ENCODE assay signal across 8 mouse cellular contexts in genomic region chr4:43442044-43442443, GRCm38 (mm10). TPM values are rescaled to one million over a fixed set of nuclear protein-coding genes. Genes with fewer than 3 reads are reported as not detected.
A peak's percentile ranks its signal among the peaks of the same experiment; 100 is the strongest.
DNase-seq lines count a peak whose midpoint lies in the region; ATAC-seq and TF ChIP-seq lines count a peak whose summit lies in the region.

No protein-coding gene starts in this region.

- TF ChIP-seq POLR2A in olfactory bulb, adult 2 months (IDR thresholded peaks at IDR 0.05; ENCODE audit: insufficient read depth, low read depth, low read length): peak; percentile 88
- peak; percentile 91; the same call in 1 of the 2 replicates for TF ChIP-seq POLR2A in thymus, adult 2 months (IDR thresholded peaks at IDR 0.05; ENCODE audit: control insufficient read depth, extremely low read depth, insufficient read depth, low read length, poor library complexity)

- peak; percentile 56 for TF ChIP-seq CTCF in G1E (IDR thresholded peaks at IDR 0.05; ENCODE audit: low read depth, low read length)
- TF ChIP-seq CTCF in layer of hippocampus, adult 2 months (conservative IDR thresholded peaks at IDR 0.05): peak; percentile 90
- peak; percentile 97 for TF ChIP-seq CTCF in lung, embryonic 14.5 days (IDR thresholded peaks at IDR 0.05; ENCODE audit: low read depth)
- TF ChIP-seq CTCF in olfactory bulb, adult 2 months (IDR thresholded peaks at IDR 0.05; ENCODE audit: insufficient read depth, low read depth, low read length): peak; percentile 92
- peak; percentile 93 for TF ChIP-seq CTCF in thymus, adult 2 months (IDR thresholded peaks at IDR 0.05; ENCODE audit: borderline replicate concordance, control insufficient read depth, extremely low read depth, insufficient read depth, low read length, poor library complexity)

- peak overlapping the region; percentile 83 for H3K4me3 ChIP-seq in G1E (ENCODE audit: low read depth, low read length)
- H3K4me3 ChIP-seq in forebrain, embryonic 16.5 days (replicated peaks; ENCODE audit: low read length): peak overlapping the region; percentile 90
- H3K4me3 ChIP-seq in layer of hippocampus, adult 2 months: peak overlapping the region; percentile 81
- peak overlapping the region; percentile 92 for H3K4me3 ChIP-seq in lung, embryonic 14.5 days (ENCODE audit: low read depth, low read length)
- peak overlapping the region; percentile 79 for H3K4me3 ChIP-seq in olfactory bulb, adult 2 months (ENCODE audit: insufficient read depth, low read depth, low read length)
- peak overlapping the region; percentile 57 for H3K4me3 ChIP-seq in thymus, adult 2 months (ENCODE audit: control insufficient read depth, insufficient read depth, low read length)

- DNase-seq in G1E (ENCODE audit: low spot score): peak; percentile 97
- DNase-seq in cerebellum, adult 18-20 months: peak; percentile 99 to 100
- peak; percentile 99 for DNase-seq in heart, postnatal 36 days
- DNase-seq in layer of hippocampus, adult 2 months (ENCODE audit: low spot score in 2 of 2): peak; percentile 99 to 100
- DNase-seq in lung, embryonic 14.5 days: peak; percentile 100
- DNase-seq in thymus, adult 2 months: peak; percentile 99

- peaks cover 27% of the 10 kb centered on the region for H3K36me3 ChIP-seq in G1E (replicated peaks)
- peaks cover 7% of the 10 kb centered on the region; the same call in 1 of the 2 replicates for H3K36me3 ChIP-seq in forebrain, embryonic 16.5 days (ENCODE audit: control insufficient read depth, insufficient read depth)
- peaks cover 23% of the 10 kb centered on the region for H3K36me3 ChIP-seq in lung, embryonic 14.5 days (ENCODE audit: insufficient read depth)
- no peaks in the 10 kb centered on the region for H3K36me3 ChIP-seq in thymus, adult 2 months (ENCODE audit: control insufficient read depth, insufficient read depth, low read length)

- intact Hi-C loops in heart, postnatal 36 days (cut with DNase I): loop anchor here (1.0 to 5.0 kb wide), 5 partner anchors 36 to 269 kb away; partner anchors contain the start of genes Creb3, Olfr71 and Tln1

- WGBS in forebrain, embryonic 16.5 days: 0% methylated on average over 33 of the region's 33 CpGs
- under 1% methylated on average over 33 of the region's 33 CpGs for whole genome bisulfite sequencing in lung, embryonic 14.5 days
- under 1% methylated on average over 33 of the region's 33 CpGs for WGBS in olfactory bulb, adult 2 months
- under 1% methylated on average over 33 of the region's 33 CpGs for WGBS in thymus, adult 2 months

- peaks cover 9% of the 10 kb centered on the region for H3K27me3 ChIP-seq in G1E (ENCODE audit: insufficient read depth, low read length)
- H3K27me3 ChIP-seq in forebrain, embryonic 16.5 days (replicated peaks; ENCODE audit: control insufficient read depth, insufficient read depth, low read length): no peaks in the 10 kb centered on the region
- no peaks in the 10 kb centered on the region for H3K27me3 ChIP-seq in lung, embryonic 14.5 days (ENCODE audit: insufficient read depth, low read length)
- no peaks in the 10 kb centered on the region for H3K27me3 ChIP-seq in thymus, adult 2 months (ENCODE audit: control insufficient read depth, insufficient read depth, low read length)

- H3K4me2 ChIP-seq in forebrain, embryonic 16.5 days (ENCODE audit: low read length): peak overlapping the region; percentile 93
- peak overlapping the region; percentile 97 for H3K4me2 ChIP-seq in lung, embryonic 14.5 days

- peak; percentile 96 for ATAC-seq in G1E (ENCODE audit: extremely low read depth, insufficient number of reproducible peaks, low FRiP score, poor library complexity, severe bottlenecking)
- peak; percentile 95 for ATAC-seq in forebrain, embryonic 16.5 days
- peak; percentile 93 for ATAC-seq in lung, embryonic 14.5 days (ENCODE audit: insufficient read depth)

- H3K9ac ChIP-seq in forebrain, embryonic 16.5 days (replicated peaks; ENCODE audit: low read depth, low read length): peak overlapping the region; percentile 95
- peak overlapping the region; percentile 95 for H3K9ac ChIP-seq in lung, embryonic 14.5 days

- no peaks in the 10 kb centered on the region for H3K9me3 ChIP-seq in G1E (replicated peaks)
- no peaks in the 10 kb centered on the region for H3K9me3 ChIP-seq in forebrain, embryonic 16.5 days (ENCODE audit: control insufficient read depth, low read length)
- no peaks in the 10 kb centered on the region for H3K9me3 ChIP-seq in lung, embryonic 14.5 days (ENCODE audit: low read depth, low read length)

- H3K27ac ChIP-seq in forebrain, embryonic 16.5 days (ENCODE audit: low read length): peak overlapping the region; percentile 95
- H3K27ac ChIP-seq in layer of hippocampus, adult 2 months: peak overlapping the region; percentile 91
- H3K27ac ChIP-seq in lung, embryonic 14.5 days (ENCODE audit: low read depth): peak overlapping the region; percentile 93
- peak overlapping the region; percentile 96 for H3K27ac ChIP-seq in olfactory bulb, adult 2 months (ENCODE audit: insufficient read depth, low read depth, low read length)
- peak overlapping the region; percentile 68 for H3K27ac ChIP-seq in thymus, adult 2 months (ENCODE audit: control insufficient read depth, insufficient read depth, low read length)

- peaks cover 26% of the 10 kb centered on the region for H3K4me1 ChIP-seq in G1E (ENCODE audit: insufficient read depth, low read depth, low read length)
- peaks cover 14% of the 10 kb centered on the region for H3K4me1 ChIP-seq in forebrain, embryonic 16.5 days (replicated peaks; ENCODE audit: control insufficient read depth, insufficient read depth, low read length)
- H3K4me1 ChIP-seq in lung, embryonic 14.5 days (ENCODE audit: insufficient read depth): peaks cover 8% of the 10 kb centered on the region
- H3K4me1 ChIP-seq in olfactory bulb, adult 2 months (ENCODE audit: control insufficient read depth, insufficient read depth, low read length): peaks cover 18% of the 10 kb centered on the region
- peaks cover 7% of the 10 kb centered on the region; the same call in 1 of the 2 replicates for H3K4me1 ChIP-seq in thymus, adult 2 months (replicated peaks; ENCODE audit: control insufficient read depth, insufficient read depth, low read length)

RNA-seq across cellular contexts. Expression of gene Tesk1, which starts 0.3 kb away (rescaled TPM):
- total RNA-seq in G1E (2014; fragmentation: Nextera tagmentation) (23.5 and 26.3 TPM in 2 replicates), G1E (2017) (8.7 and 10.6 TPM in 2 replicates)
- polyA plus RNA-seq in G1E (2012): 55.8 and 64.0 TPM in 2 replicates
- polyA plus RNA-seq in forebrain, embryonic 16.5 days (2015; fragmentation: Nextera tagmentation; extraction: Ambion mirVana): 7.5 and 8.6 TPM in 2 replicates
- 10 to 100 TPM; 32.8 to 33.4 TPM for total RNA-seq in heart, postnatal 36 days (2021)
- 10 to 100 TPM; 79.9 to 86.0 TPM for total RNA-seq in layer of hippocampus, adult 2 months (2021)
- 12.6 and 15.9 TPM in 2 replicates for polyA plus RNA-seq in lung, embryonic 14.5 days (2014; fragmentation: Nextera tagmentation; extraction: Ambion mirVana)
- not detected in 2 replicates for polyA plus RNA-seq in olfactory bulb, adult 2 months (2012; ENCODE audit: insufficient read depth, insufficient read length, low replicate concordance, missing spikeins)
- 66.6 and 67.5 TPM in 2 replicates for polyA plus RNA-seq in thymus, adult 2 months (2012; rRNA removed)

RNA-seq across cellular contexts. Expression of gene Cd72, which starts 12.4 kb away (rescaled TPM):
- total RNA-seq in G1E (2014; fragmentation: Nextera tagmentation): 0.87 TPM in 1 of 2 replicates, not detected in the other
- total RNA-seq in G1E (2017): 0.16 and 1.3 TPM in 2 replicates
- polyA plus RNA-seq in G1E (2012): 1.0 and 1.5 TPM in 2 replicates
- 3.6 and 6.5 TPM in 2 replicates for polyA plus RNA-seq in forebrain, embryonic 16.5 days (2015; fragmentation: Nextera tagmentation; extraction: Ambion mirVana)
- 1 to 10 TPM in 1 of 2 experiments, under 1 TPM in 1; 0.89 to 1.6 TPM for total RNA-seq in heart, postnatal 36 days (2021)
- not detected for total RNA-seq in layer of hippocampus, adult 2 months (2021)
- polyA plus RNA-seq in lung, embryonic 14.5 days (2014; fragmentation: Nextera tagmentation; extraction: Ambion mirVana): 3.2 TPM in 2 replicates
- polyA plus RNA-seq in olfactory bulb, adult 2 months (2012; ENCODE audit: insufficient read depth, insufficient read length, low replicate concordance, missing spikeins): not detected in 2 replicates
- polyA plus RNA-seq in thymus, adult 2 months (2012; rRNA removed): 9.8 and 10.8 TPM in 2 replicates

RNA-seq across cellular contexts. Expression of gene Fam166b, which starts 13.1 kb away (rescaled TPM):
- total RNA-seq in G1E (2014; fragmentation: Nextera tagmentation): not detected in 2 replicates
- 0.11 TPM in 1 of 2 replicates, not detected in the other for total RNA-seq in G1E (2017)
- not detected in 2 replicates for polyA plus RNA-seq in G1E (2012)
- polyA plus RNA-seq in forebrain, embryonic 16.5 days (2015; fragmentation: Nextera tagmentation; extraction: Ambion mirVana): 0.47 and 0.68 TPM in 2 replicates
- total RNA-seq in heart, postnatal 36 days (2021): not detected
- total RNA-seq in layer of hippocampus, adult 2 months (2021): 1 to 10 TPM in 1 of 2 experiments, under 1 TPM in 1; 0.98 to 1.9 TPM
- polyA plus RNA-seq in lung, embryonic 14.5 days (2014; fragmentation: Nextera tagmentation; extraction: Ambion mirVana): 0.32 and 0.34 TPM in 2 replicates
- not detected in 2 replicates for polyA plus RNA-seq in olfactory bulb, adult 2 months (2012; ENCODE audit: insufficient read depth, insufficient read length, low replicate concordance, missing spikeins)
- polyA plus RNA-seq in thymus, adult 2 months (2012; rRNA removed): 0.22 and 0.42 TPM in 2 replicates

RNA-seq across cellular contexts. Expression of gene Sit1, which starts 41.5 kb away (rescaled TPM):
- not detected in 2 replicates for total RNA-seq in G1E (2014; fragmentation: Nextera tagmentation)
- total RNA-seq in G1E (2017): not detected in 2 replicates
- polyA plus RNA-seq in G1E (2012): not detected in 2 replicates
- not detected in 2 replicates for polyA plus RNA-seq in forebrain, embryonic 16.5 days (2015; fragmentation: Nextera tagmentation; extraction: Ambion mirVana)
- total RNA-seq in heart, postnatal 36 days (2021): not detected
- not detected for total RNA-seq in layer of hippocampus, adult 2 months (2021)
- not detected in 2 replicates for polyA plus RNA-seq in lung, embryonic 14.5 days (2014; fragmentation: Nextera tagmentation; extraction: Ambion mirVana)
- not detected in 2 replicates for polyA plus RNA-seq in olfactory bulb, adult 2 months (2012; ENCODE audit: insufficient read depth, insufficient read length, low replicate concordance, missing spikeins)
- polyA plus RNA-seq in thymus, adult 2 months (2012; rRNA removed): 187 and 239 TPM in 2 replicates

RNA-seq across cellular contexts. Expression of gene Ccdc107, which starts 50.7 kb away (rescaled TPM):
- total RNA-seq in G1E (2014; fragmentation: Nextera tagmentation): 18.8 and 25.2 TPM in 2 replicates
- total RNA-seq in G1E (2017): 28.3 and 28.6 TPM in 2 replicates
- polyA plus RNA-seq in G1E (2012): 72.0 and 82.4 TPM in 2 replicates
- 62.0 and 63.1 TPM in 2 replicates for polyA plus RNA-seq in forebrain, embryonic 16.5 days (2015; fragmentation: Nextera tagmentation; extraction: Ambion mirVana)
- total RNA-seq in heart, postnatal 36 days (2021): 10 to 100 TPM; 25.3 to 29.8 TPM
- 10 to 100 TPM; 27.6 to 29.0 TPM for total RNA-seq in layer of hippocampus, adult 2 months (2021)
- 61.4 and 70.8 TPM in 2 replicates for polyA plus RNA-seq in lung, embryonic 14.5 days (2014; fragmentation: Nextera tagmentation; extraction: Ambion mirVana)
- not detected in 2 replicates for polyA plus RNA-seq in olfactory bulb, adult 2 months (2012; ENCODE audit: insufficient read depth, insufficient read length, low replicate concordance, missing spikeins)
- polyA plus RNA-seq in thymus, adult 2 months (2012; rRNA removed): 330 and 367 TPM in 2 replicates

Comparison
In these comparisons a context has a peak if more than half of its experiments do, and no peak if none do; other contexts are left out.
1. Peak in every context shown above with its lines: DNase-seq, ATAC-seq, H3K4me3 ChIP-seq and H3K27ac ChIP-seq.